Mouse (Mus musculus) mature B cell (primary cell): ENCODE measurements around the gene Stam.
"Not testable (repeated sequence)": the region's sequence is repeated elsewhere in the genome, so short reads cannot be mapped to it uniquely, and the experiment has no call there.

Experiments
- in situ Hi-C: fragments of 300-500 bp; cut with MboI; formaldehyde crosslinking; loops from 2 replicates; pipeline ENCODE4 v1.14.3; 2019

Gene Stam

DNA sequence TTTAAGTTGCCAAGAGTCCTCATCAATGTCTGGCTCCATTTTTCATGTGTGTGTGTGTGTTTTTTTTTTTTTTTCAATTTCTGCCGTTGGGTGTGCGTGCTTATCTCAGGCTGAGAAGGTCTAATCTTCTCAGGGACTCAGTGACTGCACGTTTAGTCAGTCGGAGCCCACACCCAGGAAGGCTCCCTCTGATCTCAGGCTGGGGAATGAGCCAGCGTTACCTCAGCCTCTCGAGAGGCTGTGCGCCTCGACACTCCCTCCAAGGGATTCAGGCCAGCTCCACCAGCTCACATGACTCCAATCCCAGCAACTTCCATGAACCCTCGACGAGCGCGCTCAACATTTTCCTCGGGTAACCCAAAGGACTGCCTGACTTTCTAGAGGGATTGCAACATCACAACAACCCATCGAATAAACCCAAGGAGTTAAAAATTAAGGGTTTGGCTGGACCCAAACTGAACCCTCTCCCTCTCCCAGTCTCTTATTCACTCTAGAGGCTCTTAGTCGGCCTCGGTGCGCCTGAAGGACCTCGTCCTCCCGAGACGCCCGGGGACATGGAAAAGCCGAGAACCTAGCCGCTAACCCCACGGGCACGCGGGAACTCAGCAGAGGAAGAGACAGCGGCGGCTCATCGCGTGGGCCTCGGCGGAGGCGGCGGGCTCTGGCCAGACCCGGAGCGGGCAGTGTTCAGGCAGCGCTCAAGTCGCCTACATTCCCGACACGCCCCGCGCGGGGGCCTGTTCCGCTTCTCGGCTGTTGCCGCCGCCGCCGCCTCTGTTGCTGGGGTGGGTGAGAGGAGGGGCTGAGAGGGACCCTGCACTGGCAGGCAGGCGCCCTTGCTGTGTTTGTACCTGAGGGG, at the start of gene Stam:
TSS of gene Stam (plus strand) at position 737 of the 859 bp plus-strand sequence.
- in situ Hi-C loops, result loop anchor here (25.0 kb wide), 1 partner anchor 189 kb away; no protein-coding TSS in a partner anchor

GRCm38 (mm10) chr2:14041249-14041648, 32.6 kb upstream of the Stam start:
- in situ Hi-C loops, result no loop called here

DNA sequence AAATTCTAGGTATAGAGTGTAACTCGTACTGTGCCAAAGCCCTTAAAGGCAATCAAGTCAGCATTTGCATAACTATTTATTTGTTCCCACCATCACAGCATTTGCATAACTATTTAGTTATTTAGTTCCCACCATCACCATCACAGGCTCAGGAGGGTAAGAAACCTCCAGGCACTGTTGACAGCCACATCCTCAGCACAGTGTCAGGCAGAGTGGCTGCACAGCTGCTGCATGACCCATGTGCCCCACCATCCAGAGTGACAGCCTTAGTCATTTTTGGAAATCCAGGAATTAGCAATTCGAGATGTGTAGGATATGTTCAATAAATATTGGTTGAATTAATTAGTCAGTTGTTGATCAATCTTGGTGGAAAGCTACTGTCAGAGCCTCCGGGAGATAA, 30.9 kb upstream of the Stam start:
- in situ Hi-C loops, result no loop called here

- in situ Hi-C loops, result no loop called here
Observed at GRCm38 (mm10) chr2:14043577-14044170, 30.2 kb upstream of the Stam start.

GRCm38 (mm10) chr2:14048381-14048780, 25.5 kb upstream of the Stam start:
- in situ Hi-C loops, result no loop called here

- in situ Hi-C loops, result no loop called here
Observed at GRCm38 (mm10) chr2:14048808-14049207, 25.1 kb upstream of the Stam start.

- in situ Hi-C loops, result loop anchor here (10.0 to 25.0 kb wide), 2 partner anchors 81 to 209 kb away; no protein-coding TSS in a partner anchor
Observed at GRCm38 (mm10) chr2:14053618-14054017, 20.3 kb upstream of the Stam start.

GRCm38 (mm10) chr2:14054163-14054562, 19.7 kb upstream of the Stam start:
- in situ Hi-C loops, result loop anchor here (10.0 to 25.0 kb wide), 2 partner anchors 81 to 208 kb away; no protein-coding TSS in a partner anchor

GRCm38 (mm10) chr2:14054716-14055115, 19.2 kb upstream of the Stam start:
- in situ Hi-C loops, result loop anchor here (10.0 to 25.0 kb wide), 2 partner anchors 80 to 208 kb away; no protein-coding TSS in a partner anchor

GRCm38 (mm10) chr2:14055168-14055565, 18.7 kb upstream of the Stam start:
- in situ Hi-C loops, result loop anchor here (10.0 to 25.0 kb wide), 2 partner anchors 80 to 207 kb away; no protein-coding TSS in a partner anchor

- in situ Hi-C loops, result loop anchor here (10.0 to 25.0 kb wide), 2 partner anchors 79 to 207 kb away; no protein-coding TSS in a partner anchor
Observed at GRCm38 (mm10) chr2:14055566-14056331, 18.1 kb upstream of the Stam start, which contains the start of gene Hacd1. Gene Hacd1, minus strand, starts transcription at chr2:14056135.

- in situ Hi-C loops, result loop anchor here (25.0 kb wide), 1 partner anchor 196 kb away; no protein-coding TSS in a partner anchor
Observed at GRCm38 (mm10) chr2:14065704-14066650, 7.9 kb upstream of the Stam start.

DNA sequence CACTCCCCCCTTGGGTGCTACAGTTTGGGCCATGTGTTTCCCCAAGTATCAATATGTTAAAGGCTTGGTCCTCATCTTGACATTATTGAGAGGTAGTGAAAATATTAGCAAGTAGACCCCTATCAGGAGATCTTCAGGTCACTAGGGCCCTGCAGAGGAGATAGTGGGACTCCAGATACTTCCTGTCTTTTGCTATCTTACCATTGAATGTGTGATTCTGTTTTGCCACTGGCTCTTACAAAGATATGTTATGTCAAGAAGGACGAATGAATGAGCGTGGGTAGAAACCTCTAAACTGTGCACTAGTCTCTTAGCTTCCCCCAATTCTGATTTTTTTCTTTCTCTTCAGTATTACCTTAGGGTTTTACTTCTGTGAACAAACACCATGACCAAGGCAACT, 4.9 kb upstream of the Stam start:
- in situ Hi-C loops, result loop anchor here (25.0 kb wide), 1 partner anchor 193 kb away; no protein-coding TSS in a partner anchor

DNA sequence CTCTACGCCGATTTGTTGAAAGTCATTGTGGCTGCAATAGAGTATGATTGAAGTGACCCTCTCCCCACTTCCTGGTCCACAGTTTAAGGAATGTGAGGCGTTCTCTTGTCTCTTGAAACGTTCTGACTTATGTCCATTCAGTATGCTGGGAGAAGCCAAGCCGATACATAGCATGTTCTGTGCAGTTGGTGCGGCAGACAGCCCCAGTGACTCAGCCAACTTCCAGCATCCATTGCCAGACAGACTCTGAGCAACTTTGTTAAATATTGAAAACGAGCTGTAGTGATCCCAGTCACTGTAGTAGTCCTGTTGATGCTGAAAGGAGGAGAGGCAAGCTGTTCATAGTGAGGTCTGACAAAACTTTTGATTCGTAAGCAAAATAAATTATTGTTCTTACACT, 3.4 kb upstream of the Stam start:
- in situ Hi-C loops, result loop anchor here (25.0 kb wide), 1 partner anchor 192 kb away; no protein-coding TSS in a partner anchor

- in situ Hi-C loops, result loop anchor here (25.0 kb wide), 1 partner anchor 189 kb away; no protein-coding TSS in a partner anchor
Observed at GRCm38 (mm10) chr2:14073008-14073361, 913 bp upstream of the Stam start.

DNA sequence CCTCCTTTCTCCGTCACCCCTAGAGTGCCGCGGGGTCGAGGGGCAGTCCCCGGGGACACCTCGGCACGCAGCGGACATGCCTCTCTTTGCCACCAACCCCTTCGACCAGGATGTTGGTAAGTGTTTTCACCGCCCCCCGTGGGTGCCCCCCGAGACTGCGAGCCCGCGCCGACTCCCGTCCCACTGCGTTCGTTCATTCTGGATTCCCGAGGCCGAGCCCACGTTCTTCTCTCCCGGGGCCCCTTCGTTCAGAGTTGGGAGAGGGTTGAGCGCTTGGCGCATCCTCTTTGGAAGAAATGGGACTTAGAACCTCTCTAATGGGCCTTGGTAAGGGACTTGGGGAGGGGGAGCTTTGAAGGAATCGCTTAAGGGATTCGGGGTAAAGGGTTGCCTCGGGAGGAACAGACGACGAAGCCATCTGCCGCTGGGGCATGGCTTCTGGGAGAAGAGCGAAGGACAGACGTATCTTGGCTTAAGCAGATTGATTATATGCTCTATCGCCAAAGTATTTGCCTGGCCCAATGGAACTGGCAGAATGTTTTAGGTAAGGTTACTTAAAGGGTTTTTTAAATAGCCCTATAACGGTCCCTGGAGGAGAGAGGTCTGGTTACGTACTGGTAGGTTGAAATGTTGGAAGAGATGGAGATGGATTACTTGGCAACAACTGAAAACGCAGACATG, 463 bp downstream of the Stam start:
- in situ Hi-C loops, result loop anchor here (25.0 kb wide), 1 partner anchor 188 kb away; no protein-coding TSS in a partner anchor

DNA sequence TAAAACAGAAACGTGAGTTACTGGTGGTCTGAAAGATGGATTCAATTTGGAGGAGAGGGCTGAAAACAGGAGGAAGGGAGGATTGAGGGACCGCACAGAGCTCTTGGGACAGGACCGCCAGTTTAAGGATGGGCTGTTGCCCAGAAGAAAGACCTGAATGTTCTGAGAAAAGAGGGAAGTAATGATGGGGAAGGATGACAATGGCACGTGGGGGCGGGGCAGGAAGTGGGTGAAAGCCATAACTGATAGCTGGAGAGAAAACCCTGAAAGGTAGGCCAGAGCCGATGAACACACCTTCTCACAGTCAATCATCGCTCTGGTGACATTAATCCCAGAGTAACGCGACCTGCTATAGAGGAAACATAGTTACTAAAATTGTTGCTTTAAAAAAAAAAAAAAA, 4.6 kb downstream of the Stam start:
- in situ Hi-C loops, result not testable (repeated sequence)

- in situ Hi-C loops, result no loop called here
Observed at GRCm38 (mm10) chr2:14100533-14100932, 26.6 kb downstream of the Stam start.

DNA sequence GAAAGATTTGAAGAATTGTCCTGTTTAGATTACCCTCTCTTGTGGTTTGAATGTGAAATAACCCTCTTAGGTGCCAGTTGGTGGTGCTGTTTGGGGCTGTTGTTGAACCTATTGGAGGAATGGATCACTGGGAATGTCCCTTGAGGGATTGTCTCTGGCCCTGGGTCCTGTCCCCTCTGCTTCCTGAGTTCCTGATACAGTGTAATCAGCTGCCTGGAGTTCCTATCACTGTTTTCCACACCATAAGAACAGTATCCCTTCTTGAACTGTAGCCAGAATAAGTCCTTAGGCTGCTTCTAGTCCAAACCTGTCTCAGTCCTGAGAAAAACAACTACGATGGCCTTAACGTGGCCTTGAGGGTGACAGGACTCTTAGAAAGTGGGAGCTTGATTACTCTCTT, 28.7 kb downstream of the Stam start:
- in situ Hi-C loops, result no loop called here

GRCm38 (mm10) chr2:14103924-14104323, 30.0 kb downstream of the Stam start:
- in situ Hi-C loops, result no loop called here
